Mouse (Mus musculus) cerebellum, postnatal 25 days (tissue): ENCODE measurements around the gene Camk2g.
A peak's percentile ranks its signal among the peaks of the same experiment; 100 is the strongest.

Experiments used
- DNase-seq, 2 experiments: peaks; one replicate each; pipeline ENCODE4 v3.0.0; 2021; ENCODE audit warnings: mixed read lengths in 2 of 2

Camk2g gene

GRCm38 (mm10) chr14:20784708-20785107 lies 9.2 kb downstream of the Camk2g start:
- no peak for DNase-seq

DNA sequence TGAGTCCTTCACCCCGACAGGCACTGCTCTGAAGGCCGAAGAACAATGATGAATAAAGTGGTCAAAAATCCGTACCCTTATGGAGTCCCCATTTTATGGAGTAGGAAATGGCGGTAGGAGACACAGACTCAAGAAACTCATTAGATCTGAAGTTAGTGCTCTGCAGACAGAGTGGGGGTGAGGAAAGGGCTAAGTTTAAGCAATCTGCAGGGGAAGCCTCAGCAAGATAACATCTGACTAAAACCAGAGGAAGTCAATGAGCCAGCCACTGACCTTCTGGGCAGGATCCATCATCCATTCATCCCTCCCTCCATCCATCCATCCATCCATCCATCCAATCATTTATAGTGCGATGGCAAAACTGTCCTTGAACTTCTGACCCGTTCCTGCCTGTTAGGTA lies 10.4 kb downstream of the Camk2g start:
- DNase-seq, result no peak

- no peak for DNase-seq
Measured at GRCm38 (mm10) chr14:20782860-20783259, 11.0 kb downstream of the Camk2g start.

GRCm38 (mm10) chr14:20780217-20780616 lies 13.7 kb downstream of the Camk2g start:
- DNase-seq, result no peak

DNA sequence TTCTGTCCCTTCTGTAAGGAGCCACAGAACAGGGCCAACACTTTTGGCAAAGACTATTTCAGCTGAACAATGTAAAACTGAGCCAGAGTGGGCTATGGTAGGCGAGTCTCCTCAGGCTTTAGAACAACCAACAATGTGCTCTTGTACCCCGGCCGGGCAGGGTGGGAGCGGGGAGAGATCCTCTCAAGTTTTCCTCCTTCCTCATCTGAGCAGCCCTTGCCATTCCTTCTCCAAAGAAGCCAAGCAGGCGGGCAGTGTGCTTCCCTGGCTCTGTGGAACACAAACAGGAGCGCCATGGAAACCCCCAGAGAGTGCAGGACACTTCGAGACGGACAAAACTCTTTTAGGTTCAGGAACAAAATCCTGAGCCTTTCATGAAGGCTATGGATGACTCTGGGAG lies 15.4 kb downstream of the Camk2g start:
- no peak for DNase-seq

GRCm38 (mm10) chr14:20775661-20776060 lies 18.2 kb downstream of the Camk2g start:
- no peak for DNase-seq

DNA sequence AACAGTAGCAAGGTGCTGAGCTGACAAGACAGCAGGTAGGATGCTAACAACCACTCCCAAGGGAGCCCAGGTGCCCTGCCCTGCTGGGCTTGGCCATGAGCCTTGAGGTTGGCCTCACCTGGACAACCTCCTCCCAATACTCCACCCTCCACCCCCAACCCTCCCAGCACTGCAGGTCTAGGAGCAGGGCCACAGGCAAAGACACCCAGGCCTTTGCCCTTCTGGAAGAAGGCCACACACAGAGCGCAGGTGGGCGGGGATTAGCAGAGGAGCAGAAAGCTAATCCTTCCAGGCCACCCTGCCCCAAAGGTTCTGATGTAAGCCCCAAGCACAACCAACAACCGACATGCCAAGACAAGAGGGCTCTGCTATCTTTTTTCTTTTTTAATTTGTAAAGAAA lies 20.5 kb downstream of the Camk2g start:
- peak in 1 of 2 experiments; percentile 54 for DNase-seq

DNA sequence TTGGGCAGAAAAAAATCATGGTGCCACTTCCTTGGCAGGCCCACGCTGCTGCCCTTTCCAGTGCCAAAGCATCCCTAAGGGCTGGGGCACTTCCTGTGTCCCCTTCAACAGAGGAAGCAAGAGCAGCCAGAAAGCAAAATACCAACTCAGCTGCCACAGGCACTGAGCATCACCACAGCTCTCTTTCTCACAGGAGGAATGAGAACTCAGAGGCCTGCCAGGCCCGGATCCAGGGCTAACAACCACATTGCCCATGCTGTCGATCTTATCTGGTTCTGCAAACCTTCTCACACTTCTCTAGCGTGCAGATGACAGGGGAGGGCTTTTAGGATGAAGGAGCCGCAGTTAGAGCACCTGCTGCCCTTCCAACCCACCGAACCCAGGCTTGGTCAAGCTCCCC lies 21.1 kb downstream of the Camk2g start:
- DNase-seq, result no peak

GRCm38 (mm10) chr14:20771941-20772340 lies 21.9 kb downstream of the Camk2g start:
- no peak for DNase-seq

- DNase-seq, result no peak
Measured at GRCm38 (mm10) chr14:20768581-20768980, 25.3 kb downstream of the Camk2g start.

GRCm38 (mm10) chr14:20767936-20768335 lies 26.0 kb downstream of the Camk2g start:
- no peak for DNase-seq

GRCm38 (mm10) chr14:20765642-20766258 lies 28.1 kb downstream of the Camk2g start:
- peak; percentile 90 to 94 for DNase-seq

DNA sequence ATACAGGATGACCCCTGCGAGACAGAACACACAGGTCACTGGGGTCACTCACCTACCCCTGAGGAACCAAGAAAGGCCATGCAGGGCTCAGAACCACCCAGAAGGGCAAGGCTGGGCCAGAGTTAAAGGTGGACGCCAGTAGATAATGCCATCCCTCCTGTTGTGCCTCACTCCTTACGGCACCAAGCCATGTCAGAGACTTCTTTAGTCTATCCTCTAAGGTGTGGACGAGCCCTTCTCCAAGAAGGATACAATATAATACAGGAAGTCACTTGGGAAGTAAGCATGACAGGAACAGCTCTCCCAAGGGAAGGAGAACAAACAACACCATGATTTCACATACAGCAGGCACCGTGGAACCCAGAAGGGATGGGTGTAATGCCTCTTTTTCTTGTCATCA lies 28.9 kb downstream of the Camk2g start:
- no peak for DNase-seq

DNA sequence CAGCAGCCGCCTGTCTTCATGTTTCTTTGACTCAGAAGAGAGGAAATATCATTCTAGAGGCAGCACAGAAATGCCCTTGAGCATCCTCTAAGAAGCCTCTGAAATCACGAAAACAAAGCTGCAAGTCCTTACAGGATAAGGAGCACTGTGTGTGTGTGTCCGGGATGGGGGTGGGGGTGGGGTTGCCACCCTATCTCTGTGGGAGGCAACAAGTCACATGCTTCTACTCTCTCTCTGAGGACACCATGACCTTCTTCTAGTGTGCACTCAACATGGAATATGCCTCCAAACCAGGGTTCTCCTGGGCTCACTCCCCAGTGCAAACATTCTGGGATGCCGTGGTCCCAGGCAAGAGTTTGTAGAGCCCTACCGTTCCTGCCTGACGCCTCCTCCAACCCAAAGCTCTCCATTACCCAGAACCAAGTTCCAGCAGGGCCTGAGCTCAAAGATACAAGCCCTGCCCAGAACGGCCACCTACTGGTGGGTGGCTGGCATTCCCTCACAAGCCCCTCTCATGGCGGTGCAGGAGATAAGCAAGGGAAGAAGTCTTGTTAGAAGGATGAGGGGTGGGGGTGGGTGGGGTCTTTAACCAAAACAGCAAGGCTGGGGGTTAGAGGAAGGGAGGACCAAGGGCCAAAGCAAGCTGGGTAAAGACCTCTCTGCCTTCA lies 35.0 kb downstream of the Camk2g start:
- no peak for DNase-seq

GRCm38 (mm10) chr14:20757370-20757907 lies 36.4 kb downstream of the Camk2g start:
- DNase-seq, result peak; percentile 93 to 95

- DNase-seq, result no peak
Measured at GRCm38 (mm10) chr14:20753792-20754191, 40.1 kb downstream of the Camk2g start.

DNA sequence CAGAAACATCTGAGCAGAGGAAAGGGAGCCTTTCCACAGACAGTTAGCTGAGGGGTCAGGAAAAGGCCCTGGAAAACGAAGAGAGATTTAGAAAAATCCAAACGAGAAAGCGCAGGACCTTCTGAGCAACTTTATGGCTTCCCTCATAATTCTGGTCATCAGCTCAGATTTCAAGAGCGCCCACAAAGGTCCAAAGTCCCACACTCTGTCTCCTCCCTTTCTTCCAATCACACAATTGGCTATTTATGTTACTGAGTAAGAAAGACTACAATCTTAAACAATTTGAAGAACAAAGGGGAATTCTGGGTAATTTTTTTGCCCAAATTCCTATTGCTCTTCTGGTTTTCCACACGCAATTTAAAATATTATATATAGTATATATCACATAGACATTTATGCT lies 43.4 kb downstream of the Camk2g start:
- DNase-seq, result no peak

- no peak for DNase-seq
Measured at GRCm38 (mm10) chr14:20749494-20750051, 44.3 kb downstream of the Camk2g start.

DNA sequence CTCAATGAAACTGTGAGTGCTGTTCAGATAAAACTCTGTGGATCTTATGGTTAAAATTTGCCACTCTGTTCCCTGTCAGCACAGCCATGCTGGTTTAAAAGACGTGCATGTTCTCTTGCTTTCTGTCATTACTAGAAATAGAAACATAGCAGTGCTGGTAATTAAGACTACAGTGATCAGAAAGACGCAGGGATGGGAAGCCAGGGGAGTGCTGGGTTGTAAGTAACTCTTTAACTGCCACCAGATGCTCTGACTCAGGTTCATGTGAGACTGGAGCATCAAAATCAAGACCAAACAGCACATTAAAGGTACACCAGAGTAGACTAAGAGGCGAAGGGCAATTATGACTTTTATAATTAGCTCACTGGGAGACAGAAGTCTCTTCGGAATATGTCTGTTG lies 45.5 kb downstream of the Camk2g start:
- no peak for DNase-seq

DNA sequence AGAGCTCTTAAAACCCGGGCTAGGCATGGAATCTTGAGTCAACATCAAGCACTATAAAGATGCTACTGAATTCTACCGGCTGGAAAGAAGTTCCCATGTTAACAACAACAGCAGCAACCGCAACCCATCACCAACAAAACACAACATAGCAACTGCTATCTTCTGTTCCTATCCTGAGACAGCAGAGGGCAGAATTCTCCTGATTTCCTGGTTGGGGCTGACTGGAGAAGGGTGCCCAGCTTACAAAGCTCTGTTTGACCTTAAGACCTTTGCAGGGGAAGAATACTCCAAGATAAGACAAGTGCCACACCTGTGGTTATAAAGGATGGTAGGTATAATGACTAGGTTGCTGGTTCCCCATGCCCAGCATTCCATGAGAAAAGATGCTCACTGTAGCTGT lies 47.0 kb downstream of the Camk2g start:
- no peak for DNase-seq

- DNase-seq, result peak in 1 of 2 experiments; percentile 8
Measured at GRCm38 (mm10) chr14:20743614-20744013, 50.3 kb downstream of the Camk2g start.

GRCm38 (mm10) chr14:20741301-20741700 lies 52.6 kb downstream of the Camk2g start:
- no peak for DNase-seq

DNA sequence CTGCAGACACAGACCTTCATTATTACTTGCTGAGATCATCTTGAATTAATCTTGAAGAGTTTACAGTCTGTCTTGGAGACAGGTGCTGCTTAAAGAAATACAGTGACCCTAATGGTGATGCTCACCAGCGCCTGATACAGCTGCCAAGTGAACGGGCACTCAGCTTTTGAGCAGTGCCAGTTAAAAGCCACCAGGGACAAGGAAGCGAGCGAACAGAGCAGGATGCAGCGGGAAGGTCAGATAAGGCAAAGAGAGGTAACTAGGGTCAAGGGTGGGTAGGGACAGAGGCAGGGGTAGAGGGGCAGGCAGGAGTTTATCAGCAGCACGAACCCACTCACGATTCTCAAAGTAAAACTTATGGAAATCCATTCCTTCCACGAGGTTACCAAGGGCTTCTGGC lies 55.4 kb downstream of the Camk2g start:
- no peak for DNase-seq

- peak; percentile 69 to 79 for DNase-seq
Measured at GRCm38 (mm10) chr14:20737306-20737705, 56.6 kb downstream of the Camk2g start.
